Mouse (Mus musculus) gastrocnemius, postnatal 10 days (tissue): ENCODE results near the gene Pon2. TPM values are rescaled to one million over a fixed set of nuclear protein-coding genes. Genes with fewer than 3 reads are reported as not detected.
"Not testable (repeated sequence)": the region's sequence is repeated elsewhere in the genome, so short reads cannot be mapped to it uniquely, and the experiment has no call there.

Experiments used
- DNase-seq: peaks from one replicate; pipeline ENCODE4 v3.0.0; 2021; ENCODE audit warnings: mixed read lengths
- total RNA-seq, 2 experiments: library from RNA; stranded (reverse); gene quantifications; 2 replicates each; pipeline ENCODE4 v1.2.3; 2021

Pon2 gene
- total RNA-seq, 2 experiments from 2014 or later: 15.7 to 18.9 TPM

GRCm38 (mm10) chr6:5223551-5223950 is 74.7 kb downstream of the Pon2 start:
- DNase-seq: not testable (repeated sequence)

GRCm38 (mm10) chr6:5222080-5222479 is 76.2 kb downstream of the Pon2 start:
- no peak for DNase-seq

GRCm38 (mm10) chr6:5218190-5218589 is 80.1 kb downstream of the Pon2 start:
- DNase-seq: no peak

Other genes starting within 250 kb of the Pon2 start
- gene Pon1, start 104.5 kb downstream of the Pon2 start, total RNA-seq: under 1 TPM in 1 of 2 experiments, not detected in 1; 0.45 TPM
- 10 to 100 TPM; 17.0 to 24.2 TPM for gene Pon3, start 42.2 kb downstream of the Pon2 start, total RNA-seq
- gene Asb4, start 84.9 kb upstream of the Pon2 start, total RNA-seq: 10 to 100 TPM; 10.6 to 12.6 TPM
- 100 to 1,000 TPM; 273 to 374 TPM for gene Pdk4, start 197.9 kb upstream of the Pon2 start, total RNA-seq